Mouse (Mus musculus): ENCODE data around the gene Abhd17a. TPM values are rescaled to one million over a fixed set of nuclear protein-coding genes. Genes with fewer than 3 reads are reported as not detected.

Gene Abhd17a
- polyA plus RNA-seq, 1 experiment from 2014 or later, result 96.2 TPM

- Histone ChIP-seq H3K4me2 (peak overlapping the region; percentile 45), H3K36me3 (peaks cover 10% of the 10 kb centered on the region), H3K4me1 (replicated peaks) (peaks cover 78% of the 10 kb centered on the region), H3K4me3 (peak overlapping the region; percentile 15; the same call in 1 of the 2 replicates), H3K9me3 (no peaks in the 10 kb centered on the region), H3K27me3 (no peaks in the 10 kb centered on the region), H3K27ac (peak overlapping the region; percentile 61), H3K9ac (peak overlapping the region; percentile 63)
- WGBS, result 19% methylated on average over 30 of the region's 30 CpGs
- ATAC-seq (ENCODE audit: low FRiP score), result no peak
These were observed 19.0 kb downstream of the Abhd17a start for GRCm38 (mm10) chr10:80570871-80571836.

GRCm38 (mm10) chr10:80570419-80570818, 19.7 kb downstream of the Abhd17a start:
- Histone ChIP-seq H3K9ac (peak overlapping the region; percentile 63), H3K36me3 (peaks cover 10% of the 10 kb centered on the region), H3K4me1 (replicated peaks) (peaks cover 76% of the 10 kb centered on the region), H3K9me3 (no peaks in the 10 kb centered on the region), H3K27me3 (no peaks in the 10 kb centered on the region), H3K27ac (no peak overlapping the region), H3K4me2 (peak overlapping the region; percentile 45), H3K4me3 (no peak overlapping the region)
- WGBS, result 85% methylated on average over 10 of the region's 10 CpGs
- no peak for ATAC-seq (ENCODE audit: low FRiP score)

GRCm38 (mm10) chr10:80569664-80570066, 20.5 kb downstream of the Abhd17a start:
- H3K27ac ChIP-seq, result no peak overlapping the region
- peaks cover 10% of the 10 kb centered on the region for H3K36me3 ChIP-seq
- no peak overlapping the region for H3K9ac ChIP-seq
- no peak overlapping the region for H3K4me3 ChIP-seq
- no peak overlapping the region for H3K4me2 ChIP-seq
- H3K27me3 ChIP-seq, result no peaks in the 10 kb centered on the region
- no peaks in the 10 kb centered on the region for H3K9me3 ChIP-seq
- WGBS, result 33% methylated on average over 10 of the region's 10 CpGs
- H3K4me1 ChIP-seq (replicated peaks), result peaks cover 68% of the 10 kb centered on the region
- no peak for ATAC-seq (ENCODE audit: low FRiP score)

- no peaks in the 10 kb centered on the region for H3K9me3 ChIP-seq
- H3K9ac ChIP-seq, result no peak overlapping the region
- peaks cover 62% of the 10 kb centered on the region for H3K4me1 ChIP-seq (replicated peaks)
- H3K27ac ChIP-seq, result no peak overlapping the region
- 96% methylated on average over 29 of the region's 29 CpGs for WGBS
- peaks cover 10% of the 10 kb centered on the region for H3K36me3 ChIP-seq
- no peaks in the 10 kb centered on the region for H3K27me3 ChIP-seq
- no peak for ATAC-seq (ENCODE audit: low FRiP score)
- no peak overlapping the region for H3K4me2 ChIP-seq
- H3K4me3 ChIP-seq, result no peak overlapping the region
These were observed 21.3 kb downstream of the Abhd17a start for GRCm38 (mm10) chr10:80568876-80569275.

GRCm38 (mm10) chr10:80566375-80567092, 23.6 kb downstream of the Abhd17a start:
- peak overlapping the region; percentile 56 for H3K9ac ChIP-seq
- WGBS, result 5% methylated on average over 17 of the region's 17 CpGs
- H3K4me3 ChIP-seq, result 0 out of 2 replicates have a peak overlapping the region, but pooled peaks have one; percentile 18
- no peaks in the 10 kb centered on the region for H3K27me3 ChIP-seq
- H3K4me2 ChIP-seq, result peak overlapping the region; percentile 44
- peak overlapping the region; percentile 84 for H3K27ac ChIP-seq
- peaks cover 10% of the 10 kb centered on the region for H3K36me3 ChIP-seq
- peak; percentile 50 for ATAC-seq (ENCODE audit: low FRiP score)
- peaks cover 57% of the 10 kb centered on the region for H3K4me1 ChIP-seq (replicated peaks)
- no peaks in the 10 kb centered on the region for H3K9me3 ChIP-seq

GRCm38 (mm10) chr10:80561116-80561944, 28.8 kb downstream of the Abhd17a start, which contains the start of gene Rexo1:
TSS of gene Rexo1 (minus strand) at chr10:80561560.
- Histone ChIP-seq H3K9me3 (no peaks in the 10 kb centered on the region), H3K4me3 (peak within 1 kb of the TSS; percentile 76), H3K4me2 (peak within 1 kb of the TSS; percentile 89), H3K27me3 (no peaks in the 10 kb centered on the region), H3K9ac (peak within 1 kb of the TSS; percentile 92), H3K4me1 (replicated peaks) (peaks cover 68% of the 10 kb centered on the region), H3K36me3 (no peaks in the 10 kb centered on the region), H3K27ac (peak within 1 kb of the TSS; percentile 93)
- under 1% methylated on average over 70 of the region's 72 CpGs for WGBS
- ATAC-seq (ENCODE audit: low FRiP score), result peak; percentile 80

- H3K9ac ChIP-seq, result peak overlapping the region; percentile 92
- no peaks in the 10 kb centered on the region for H3K9me3 ChIP-seq
- no peak for ATAC-seq (ENCODE audit: low FRiP score)
- H3K4me3 ChIP-seq, result peak overlapping the region; percentile 76
- H3K27me3 ChIP-seq, result no peaks in the 10 kb centered on the region
- no peaks in the 10 kb centered on the region for H3K36me3 ChIP-seq
- H3K27ac ChIP-seq, result peak overlapping the region; percentile 93
- H3K4me1 ChIP-seq (replicated peaks), result peaks cover 62% of the 10 kb centered on the region
- H3K4me2 ChIP-seq, result peak overlapping the region; percentile 89
- 1% methylated on average over 13 of the region's 13 CpGs for WGBS
These were observed 29.5 kb downstream of the Abhd17a start for GRCm38 (mm10) chr10:80560621-80561020.

GRCm38 (mm10) chr10:80559431-80559830, 30.7 kb downstream of the Abhd17a start:
- H3K9ac ChIP-seq, result no peak overlapping the region

GRCm38 (mm10) chr10:80557346-80557965, 32.7 kb downstream of the Abhd17a start:
- H3K27ac ChIP-seq, result no peak overlapping the region
- ATAC-seq (ENCODE audit: low FRiP score), result no peak
- no peaks in the 10 kb centered on the region for H3K9me3 ChIP-seq
- no peak overlapping the region for H3K4me3 ChIP-seq
- 41% methylated on average over 5 of the region's 5 CpGs for WGBS
- H3K4me1 ChIP-seq (replicated peaks), result peaks cover 50% of the 10 kb centered on the region
- H3K27me3 ChIP-seq, result no peaks in the 10 kb centered on the region
- H3K36me3 ChIP-seq, result no peaks in the 10 kb centered on the region
- H3K9ac ChIP-seq, result peak overlapping the region; percentile 35; the same call in 1 of the 2 replicates
- peak overlapping the region; percentile 8; the same call in 1 of the 2 replicates for H3K4me2 ChIP-seq

More at GRCm38 (mm10) chr10:80559431-80559830, 30.7 kb downstream of the Abhd17a start:
- ATAC-seq (ENCODE audit: low FRiP score), result no peak
- Histone ChIP-seq H3K4me3 (no peak overlapping the region), H3K4me2 (peak overlapping the region; percentile 13; the same call in 1 of the 2 replicates), H3K27ac (no peak overlapping the region), H3K4me1 (replicated peaks) (peaks cover 62% of the 10 kb centered on the region), H3K36me3 (no peaks in the 10 kb centered on the region), H3K9me3 (no peaks in the 10 kb centered on the region), H3K27me3 (no peaks in the 10 kb centered on the region)
- 92% methylated on average over 7 of the region's 7 CpGs for WGBS

- no peak overlapping the region for H3K27ac ChIP-seq
- H3K4me1 ChIP-seq (replicated peaks), result peaks cover 27% of the 10 kb centered on the region
- no peaks in the 10 kb centered on the region for H3K9me3 ChIP-seq
- 91% methylated on average over 6 of the region's 6 CpGs for WGBS
- H3K4me2 ChIP-seq, result no peak overlapping the region
- ATAC-seq (ENCODE audit: low FRiP score), result no peak
- peaks cover 19% of the 10 kb centered on the region for H3K36me3 ChIP-seq
- H3K9ac ChIP-seq, result no peak overlapping the region
- H3K27me3 ChIP-seq, result no peaks in the 10 kb centered on the region
- H3K4me3 ChIP-seq, result no peak overlapping the region
These were observed 36.1 kb downstream of the Abhd17a start for GRCm38 (mm10) chr10:80553997-80554396.

GRCm38 (mm10) chr10:80553575-80553974, 36.6 kb downstream of the Abhd17a start:
- Histone ChIP-seq H3K27me3 (no peaks in the 10 kb centered on the region), H3K4me3 (no peak overlapping the region), H3K36me3 (peaks cover 23% of the 10 kb centered on the region), H3K9ac (no peak overlapping the region), H3K27ac (no peak overlapping the region), H3K9me3 (no peaks in the 10 kb centered on the region), H3K4me2 (no peak overlapping the region), H3K4me1 (replicated peaks) (peaks cover 26% of the 10 kb centered on the region)
- ATAC-seq (ENCODE audit: low FRiP score), result no peak
- 96% methylated on average over 8 of the region's 8 CpGs for WGBS

Data from hindbrain, embryonic 13.5 days (tissue).